Mouse (Mus musculus): ENCODE measurements around the gene Rapgef2. TPM values are rescaled to one million over a fixed set of nuclear protein-coding genes. Genes with fewer than 3 reads are reported as not detected.
A peak's percentile ranks its signal among the peaks of the same experiment; 100 is the strongest.

Gene Rapgef2
- polyA plus RNA-seq, 1 experiment from 2014 or later: 4.4 TPM

DNA sequence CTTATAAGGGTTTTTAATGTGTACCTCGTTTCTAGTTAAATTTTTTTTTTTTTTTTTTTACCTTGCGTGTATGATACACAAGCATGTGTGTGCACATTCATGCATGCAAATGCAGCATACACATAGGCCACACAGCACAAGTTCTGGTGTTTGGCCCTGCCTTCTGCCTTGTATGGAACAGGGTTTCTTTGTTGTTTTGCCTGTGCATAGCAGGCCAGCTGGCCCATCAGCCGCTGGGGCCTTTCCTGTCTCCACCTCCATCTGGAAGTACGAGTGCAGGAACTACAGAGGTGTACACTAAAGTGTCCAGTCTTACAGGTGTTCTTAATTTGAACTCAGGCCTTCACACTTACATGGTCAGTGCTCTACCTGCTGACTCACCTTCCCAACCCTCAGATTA, 80.3 kb downstream of the Rapgef2 start:
- H3K9me3 ChIP-seq: no peaks in the 10 kb centered on the region
- H3K27ac ChIP-seq: no peak overlapping the region

GRCm38 (mm10) chr3:79205112-79205511, 81.2 kb downstream of the Rapgef2 start:
- H3K9ac ChIP-seq: no peak overlapping the region
- no peaks in the 10 kb centered on the region for H3K9me3 ChIP-seq
- H3K27ac ChIP-seq: no peak overlapping the region
- no peak overlapping the region for H3K4me2 ChIP-seq (replicated peaks)
- WGBS: 21% methylated on average over 3 of the region's 3 CpGs
- peaks cover 21% of the 10 kb centered on the region; the same call in 1 of the 2 replicates for H3K4me1 ChIP-seq (replicated peaks)
- no peaks in the 10 kb centered on the region for H3K36me3 ChIP-seq
- no peaks in the 10 kb centered on the region for H3K27me3 ChIP-seq (replicated peaks)
- no peak overlapping the region for H3K4me3 ChIP-seq (replicated peaks)
- ATAC-seq: no peak

More for the DNA sequence above, 80.3 kb downstream of the Rapgef2 start:
- no peak overlapping the region for H3K4me2 ChIP-seq (replicated peaks)
- peaks cover 21% of the 10 kb centered on the region; the same call in 1 of the 2 replicates for H3K4me1 ChIP-seq (replicated peaks)
- H3K4me3 ChIP-seq (replicated peaks): no peak overlapping the region
- no peak for ATAC-seq
- no peaks in the 10 kb centered on the region for H3K36me3 ChIP-seq
- 73% methylated on average over 4 of the region's 4 CpGs for WGBS
- H3K9ac ChIP-seq: no peak overlapping the region
- no peaks in the 10 kb centered on the region for H3K27me3 ChIP-seq (replicated peaks)

DNA sequence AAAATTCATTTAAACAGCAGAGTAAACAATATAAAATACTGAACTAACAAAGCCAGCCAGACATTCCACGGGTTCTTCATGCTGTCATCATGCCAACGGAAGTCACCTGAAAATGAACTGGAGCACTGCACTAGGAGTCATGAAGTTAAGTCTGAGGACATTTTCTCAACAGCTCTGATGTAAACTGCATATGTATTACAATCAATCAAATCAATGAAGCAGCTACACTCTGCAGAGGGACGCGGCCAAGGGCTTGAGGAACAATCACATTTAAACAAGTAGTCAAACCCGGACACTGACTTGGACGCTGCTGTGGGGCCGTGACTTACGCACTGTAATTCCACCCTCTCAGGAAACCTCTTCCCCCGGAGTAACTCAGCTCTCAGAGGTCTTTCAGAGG, 82.1 kb downstream of the Rapgef2 start:
- H3K4me1 ChIP-seq (replicated peaks): peaks cover 21% of the 10 kb centered on the region; the same call in 1 of the 2 replicates
- H3K27me3 ChIP-seq (replicated peaks): no peaks in the 10 kb centered on the region
- H3K9ac ChIP-seq: no peak overlapping the region
- no peak overlapping the region for H3K27ac ChIP-seq
- no peak for ATAC-seq
- no peak overlapping the region for H3K4me2 ChIP-seq (replicated peaks)
- 60% methylated on average over 9 of the region's 9 CpGs for WGBS
- no peaks in the 10 kb centered on the region for H3K36me3 ChIP-seq
- H3K4me3 ChIP-seq (replicated peaks): no peak overlapping the region
- H3K9me3 ChIP-seq: no peaks in the 10 kb centered on the region

DNA sequence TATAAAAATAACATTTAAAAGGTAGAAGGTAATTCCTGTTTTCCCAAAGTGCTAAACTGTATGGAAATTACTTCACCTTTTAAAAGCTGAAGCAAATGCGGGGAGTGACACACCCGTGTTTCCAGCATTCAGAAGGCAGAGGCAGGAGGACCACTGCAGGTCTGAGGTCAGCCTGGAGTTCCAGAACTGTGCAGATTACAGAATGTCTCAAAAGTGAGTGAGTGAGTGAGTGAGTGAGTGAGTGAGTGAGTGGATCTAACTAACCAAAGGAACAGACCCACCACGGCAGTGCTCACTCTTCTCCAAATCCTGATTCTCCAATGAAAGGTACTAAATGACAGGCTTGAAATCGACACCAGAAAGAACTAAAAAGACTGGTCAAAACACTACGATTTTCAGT, 82.5 kb downstream of the Rapgef2 start:
- H3K4me1 ChIP-seq (replicated peaks): peaks cover 21% of the 10 kb centered on the region; the same call in 1 of the 2 replicates
- no peaks in the 10 kb centered on the region for H3K27me3 ChIP-seq (replicated peaks)
- no peak overlapping the region for H3K4me2 ChIP-seq (replicated peaks)
- 77% methylated on average over 5 of the region's 5 CpGs for WGBS
- no peaks in the 10 kb centered on the region for H3K36me3 ChIP-seq
- H3K9me3 ChIP-seq: no peaks in the 10 kb centered on the region
- ATAC-seq: no peak
- no peak overlapping the region for H3K9ac ChIP-seq
- H3K27ac ChIP-seq: no peak overlapping the region
- H3K4me3 ChIP-seq (replicated peaks): no peak overlapping the region

- Histone ChIP-seq H3K4me1 (replicated peaks) (peaks cover 21% of the 10 kb centered on the region; the same call in 1 of the 2 replicates), H3K9ac (no peak overlapping the region), H3K4me3 (replicated peaks) (no peak overlapping the region), H3K4me2 (replicated peaks) (no peak overlapping the region), H3K27me3 (replicated peaks) (no peaks in the 10 kb centered on the region), H3K9me3 (no peaks in the 10 kb centered on the region), H3K27ac (no peak overlapping the region), H3K36me3 (no peaks in the 10 kb centered on the region)
- WGBS: 29% methylated on average over 3 of the region's 3 CpGs
- ATAC-seq: peak; percentile 58
Measured at GRCm38 (mm10) chr3:79203178-79203577, 83.1 kb downstream of the Rapgef2 start.

GRCm38 (mm10) chr3:79202275-79203153, 83.8 kb downstream of the Rapgef2 start:
- no peaks in the 10 kb centered on the region for H3K9me3 ChIP-seq
- H3K27me3 ChIP-seq (replicated peaks): no peaks in the 10 kb centered on the region
- H3K27ac ChIP-seq: no peak overlapping the region
- no peaks in the 10 kb centered on the region for H3K36me3 ChIP-seq
- H3K9ac ChIP-seq: no peak overlapping the region
- peaks cover 21% of the 10 kb centered on the region; the same call in 1 of the 2 replicates for H3K4me1 ChIP-seq (replicated peaks)
- WGBS: 43% methylated on average over 11 of the region's 11 CpGs
- peak; percentile 45 for ATAC-seq
- H3K4me3 ChIP-seq (replicated peaks): no peak overlapping the region
- no peak overlapping the region for H3K4me2 ChIP-seq (replicated peaks)

GRCm38 (mm10) chr3:79196708-79197437, 89.4 kb downstream of the Rapgef2 start:
- Histone ChIP-seq H3K9ac (no peak overlapping the region), H3K4me3 (replicated peaks) (no peak overlapping the region), H3K36me3 (no peaks in the 10 kb centered on the region), H3K27ac (no peak overlapping the region), H3K4me2 (replicated peaks) (no peak overlapping the region), H3K9me3 (no peaks in the 10 kb centered on the region), H3K27me3 (replicated peaks) (no peaks in the 10 kb centered on the region), H3K4me1 (replicated peaks) (peaks cover 6% of the 10 kb centered on the region; the same call in 1 of the 2 replicates)
- peak; percentile 52; the same call in 1 of the 2 replicates for ATAC-seq
- 45% methylated on average over 6 of the region's 6 CpGs for WGBS

- Histone ChIP-seq H3K4me3 (replicated peaks) (no peak overlapping the region), H3K4me1 (replicated peaks) (peaks cover 6% of the 10 kb centered on the region; the same call in 1 of the 2 replicates), H3K9ac (no peak overlapping the region), H3K4me2 (replicated peaks) (no peak overlapping the region), H3K27ac (no peak overlapping the region), H3K36me3 (no peaks in the 10 kb centered on the region), H3K27me3 (replicated peaks) (no peaks in the 10 kb centered on the region), H3K9me3 (no peaks in the 10 kb centered on the region)
- 75% methylated on average over 9 of the region's 9 CpGs for WGBS
- no peak for ATAC-seq
Measured at GRCm38 (mm10) chr3:79195280-79195679, 91.0 kb downstream of the Rapgef2 start.

DNA sequence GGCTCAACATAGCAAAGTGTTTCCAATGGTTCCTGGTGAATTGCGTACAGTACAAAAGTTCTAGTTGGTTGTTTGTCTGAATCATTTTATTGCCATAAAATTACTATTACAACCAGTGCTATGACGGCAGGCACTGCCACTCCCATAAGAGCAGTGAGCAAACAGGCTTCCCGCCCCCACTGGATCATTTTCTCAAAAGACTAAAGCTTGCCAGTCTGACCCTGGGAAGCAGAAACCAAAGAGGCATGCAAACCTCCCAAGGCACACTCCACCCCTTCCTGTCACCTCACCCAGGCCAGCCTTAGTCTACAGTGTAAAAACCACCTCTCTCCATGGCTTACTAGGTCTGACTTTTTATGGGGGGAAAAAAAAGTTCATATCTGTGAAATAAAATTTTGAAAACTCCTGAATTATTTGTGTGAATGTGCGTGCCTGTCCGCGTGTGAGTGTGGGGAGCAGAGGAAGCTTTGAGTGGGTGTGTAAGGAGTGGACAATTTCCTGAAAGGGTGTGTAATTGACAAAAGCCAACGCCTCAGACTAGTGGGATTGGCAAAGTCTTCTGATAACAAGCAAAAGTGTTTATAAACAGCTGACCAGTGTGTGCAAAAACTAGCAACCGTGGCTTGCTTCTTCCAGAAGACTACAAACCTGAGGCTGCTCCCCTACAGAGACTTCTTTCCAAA, 92.1 kb downstream of the Rapgef2 start:
- H3K27me3 ChIP-seq (replicated peaks): no peaks in the 10 kb centered on the region
- H3K4me1 ChIP-seq (replicated peaks): peaks cover 6% of the 10 kb centered on the region; the same call in 1 of the 2 replicates
- WGBS: 69% methylated on average over 8 of the region's 8 CpGs
- H3K9me3 ChIP-seq: no peaks in the 10 kb centered on the region
- ATAC-seq: peak; percentile 80
- H3K36me3 ChIP-seq: no peaks in the 10 kb centered on the region
- peak overlapping the region; percentile 44 for H3K27ac ChIP-seq
- H3K4me2 ChIP-seq (replicated peaks): no peak overlapping the region
- H3K4me3 ChIP-seq (replicated peaks): no peak overlapping the region
- H3K9ac ChIP-seq: no peak overlapping the region

GRCm38 (mm10) chr3:79193001-79193400, 93.3 kb downstream of the Rapgef2 start:
- no peak overlapping the region for H3K9ac ChIP-seq
- H3K27me3 ChIP-seq (replicated peaks): no peaks in the 10 kb centered on the region
- H3K27ac ChIP-seq: no peak overlapping the region
- H3K9me3 ChIP-seq: no peaks in the 10 kb centered on the region
- 63% methylated on average over 4 of the region's 4 CpGs for WGBS
- no peak overlapping the region for H3K4me3 ChIP-seq (replicated peaks)
- ATAC-seq: no peak
- peaks cover 6% of the 10 kb centered on the region; the same call in 1 of the 2 replicates for H3K4me1 ChIP-seq (replicated peaks)
- no peaks in the 10 kb centered on the region for H3K36me3 ChIP-seq
- no peak overlapping the region for H3K4me2 ChIP-seq (replicated peaks)

DNA sequence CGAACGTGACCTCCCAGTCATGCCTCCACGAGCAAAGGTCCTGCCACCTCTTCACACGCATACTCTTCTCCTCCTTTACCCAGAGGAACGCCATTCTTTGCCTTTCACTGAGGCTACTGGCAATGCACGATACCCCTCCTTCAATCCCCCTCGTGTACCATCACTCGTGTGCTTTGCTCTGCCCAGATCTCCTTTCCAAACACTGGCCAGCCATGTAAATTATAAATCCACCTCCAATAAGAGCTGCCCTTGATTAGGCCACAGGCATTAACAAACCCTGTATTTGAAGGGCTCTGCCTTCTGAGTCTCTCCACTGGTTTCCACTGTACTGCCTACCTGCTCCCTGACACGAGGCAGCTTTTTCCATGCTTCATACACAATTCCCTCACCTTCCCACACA, 94.3 kb downstream of the Rapgef2 start:
- 76% methylated on average over 9 of the region's 9 CpGs for WGBS
- H3K9ac ChIP-seq: no peak overlapping the region
- no peak for ATAC-seq

GRCm38 (mm10) chr3:79191471-79191870, 94.8 kb downstream of the Rapgef2 start:
- Histone ChIP-seq H3K9me3 (no peaks in the 10 kb centered on the region), H3K4me3 (replicated peaks) (no peak overlapping the region), H3K36me3 (no peaks in the 10 kb centered on the region), H3K27me3 (replicated peaks) (no peaks in the 10 kb centered on the region), H3K4me1 (replicated peaks) (peaks cover 6% of the 10 kb centered on the region; the same call in 1 of the 2 replicates), H3K4me2 (replicated peaks) (no peak overlapping the region), H3K9ac (no peak overlapping the region), H3K27ac (no peak overlapping the region)
- ATAC-seq: no peak
- WGBS: 77% methylated on average over 11 of the region's 11 CpGs

More for the DNA sequence above, 94.3 kb downstream of the Rapgef2 start:
- Histone ChIP-seq H3K36me3 (no peaks in the 10 kb centered on the region), H3K4me1 (replicated peaks) (peaks cover 6% of the 10 kb centered on the region; the same call in 1 of the 2 replicates), H3K4me3 (replicated peaks) (no peak overlapping the region), H3K4me2 (replicated peaks) (no peak overlapping the region), H3K27me3 (replicated peaks) (no peaks in the 10 kb centered on the region), H3K9me3 (no peaks in the 10 kb centered on the region), H3K27ac (no peak overlapping the region)

Data from intestine, embryonic 15.5 days (tissue).